Mouse (Mus musculus): ENCODE data around the gene Atf1. TPM values are rescaled to one million over a fixed set of nuclear protein-coding genes. Genes with fewer than 3 reads are reported as not detected.
"Not testable (repeated sequence)": the region's sequence is repeated elsewhere in the genome, so short reads cannot be mapped to it uniquely, and the experiment has no call there.

Atf1 gene
- polyA plus RNA-seq, 1 experiment from 2014 or later, result 31.1 TPM

- Histone ChIP-seq H3K4me2 (replicated peaks) (no peak overlapping the region), H3K4me3 (no peak overlapping the region), H3K4me1 (no peaks in the 10 kb centered on the region), H3K9ac (no peak overlapping the region), H3K36me3 (no peaks in the 10 kb centered on the region), H3K27me3 (peaks cover 7% of the 10 kb centered on the region; the same call in 1 of the 2 replicates), H3K27ac (no peak overlapping the region), H3K9me3 (replicated peaks) (no peaks in the 10 kb centered on the region)
- 58% methylated on average over 14 of the region's 14 CpGs for WGBS
- ATAC-seq (ENCODE audit: low FRiP score), result no peak
Observed at GRCm38 (mm10) chr15:100271411-100271810, 43.8 kb downstream of the Atf1 start.

GRCm38 (mm10) chr15:100273791-100274308 is 46.2 kb downstream of the Atf1 start:
- H3K36me3 ChIP-seq; ATAC-seq (ENCODE audit: low FRiP score); H3K4me3 ChIP-seq; H3K27ac ChIP-seq; H3K4me1 ChIP-seq; H3K27me3 ChIP-seq; H3K9ac ChIP-seq; H3K9me3 ChIP-seq (replicated peaks); H3K4me2 ChIP-seq (replicated peaks): not testable (repeated sequence)
- WGBS, result 89% methylated on average over 4 of the region's 4 CpGs

DNA sequence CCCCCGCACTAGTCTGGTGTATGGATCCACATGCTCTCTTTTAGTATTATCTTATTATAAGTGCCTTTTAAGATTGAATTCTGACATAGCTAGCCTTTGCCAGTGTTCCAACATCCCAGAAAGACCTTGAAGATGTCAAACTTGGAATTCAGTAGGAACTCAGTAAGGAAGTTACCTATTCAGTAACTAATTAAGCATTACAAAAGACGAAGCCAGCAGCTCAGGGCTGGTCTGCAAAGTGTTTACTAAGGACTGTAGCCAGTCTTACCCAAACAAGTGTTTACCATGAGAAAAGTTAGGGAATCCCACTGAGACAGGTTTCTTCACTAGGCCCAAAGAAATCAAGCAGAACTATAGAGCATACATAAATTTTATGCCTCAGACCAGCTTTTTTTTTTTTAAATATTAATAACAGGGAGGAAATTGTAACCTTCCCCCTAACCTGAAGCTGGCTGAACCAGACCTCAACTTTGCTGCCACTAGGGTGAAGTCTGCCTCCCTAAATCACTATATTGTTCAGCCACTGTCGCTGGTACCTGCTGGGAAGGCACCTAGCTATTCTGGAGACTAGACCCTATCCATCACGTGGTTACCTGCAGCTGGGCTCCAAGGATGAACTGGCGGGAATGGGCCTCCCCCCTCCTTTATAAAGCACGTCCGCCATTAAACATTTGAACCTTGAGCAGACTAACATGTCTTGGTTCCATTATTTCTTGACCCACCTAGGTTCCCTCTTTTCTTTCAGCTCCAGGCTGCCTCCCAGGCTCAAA is 47.4 kb downstream of the Atf1 start:
- no peak overlapping the region for H3K27ac ChIP-seq
- WGBS, result 92% methylated on average over 7 of the region's 7 CpGs
- no peaks in the 10 kb centered on the region for H3K36me3 ChIP-seq
- no peaks in the 10 kb centered on the region for H3K4me1 ChIP-seq
- no peak overlapping the region for H3K4me3 ChIP-seq
- H3K27me3 ChIP-seq, result no peaks in the 10 kb centered on the region
- ATAC-seq (ENCODE audit: low FRiP score), result no peak
- no peaks in the 10 kb centered on the region for H3K9me3 ChIP-seq (replicated peaks)
- no peak overlapping the region for H3K9ac ChIP-seq
- no peak overlapping the region for H3K4me2 ChIP-seq (replicated peaks)

DNA sequence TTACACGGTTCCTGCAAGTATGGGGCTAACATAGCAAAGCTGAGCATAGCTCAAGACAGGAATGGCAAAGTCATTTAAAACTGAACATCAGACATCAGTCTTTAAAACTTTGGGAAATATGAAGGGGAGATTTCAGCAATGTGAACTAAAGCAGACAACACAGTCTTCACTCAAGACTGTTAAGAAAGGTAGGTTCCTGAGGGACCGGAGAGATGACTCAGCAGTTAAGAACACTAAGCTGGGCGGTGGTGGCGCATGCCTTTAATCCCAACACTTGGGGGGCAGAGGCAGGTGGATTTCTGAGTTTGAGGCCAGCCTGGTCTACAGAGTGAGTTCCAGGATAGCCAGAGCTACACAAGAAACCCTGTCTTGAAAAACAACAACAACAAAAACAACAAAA is 48.8 kb downstream of the Atf1 start:
- Histone ChIP-seq H3K4me1 (no peaks in the 10 kb centered on the region), H3K9me3 (replicated peaks) (no peaks in the 10 kb centered on the region), H3K27me3 (no peaks in the 10 kb centered on the region), H3K4me3 (no peak overlapping the region), H3K4me2 (replicated peaks) (no peak overlapping the region), H3K9ac (no peak overlapping the region), H3K27ac (no peak overlapping the region), H3K36me3 (no peaks in the 10 kb centered on the region)
- 96% methylated on average over 4 of the region's 4 CpGs for WGBS
- no peak for ATAC-seq (ENCODE audit: low FRiP score)

GRCm38 (mm10) chr15:100277586-100277985 is 50.0 kb downstream of the Atf1 start:
- Histone ChIP-seq H3K27me3 (no peaks in the 10 kb centered on the region), H3K9me3 (replicated peaks) (no peaks in the 10 kb centered on the region), H3K4me3 (no peak overlapping the region), H3K27ac (no peak overlapping the region), H3K4me2 (replicated peaks) (no peak overlapping the region), H3K9ac (no peak overlapping the region), H3K4me1 (no peaks in the 10 kb centered on the region), H3K36me3 (no peaks in the 10 kb centered on the region)
- no peak for ATAC-seq (ENCODE audit: low FRiP score)
- WGBS, result 96% methylated on average over 3 of the region's 3 CpGs

GRCm38 (mm10) chr15:100280626-100281025 is 53.0 kb downstream of the Atf1 start, which contains the start of gene Tmprss12:
TSS of gene Tmprss12 (plus strand) at chr15:100280837.
- no peak within 1 kb of the TSS for H3K27ac ChIP-seq
- H3K9me3 ChIP-seq (replicated peaks), result no peaks in the 10 kb centered on the region
- H3K36me3 ChIP-seq, result no peaks in the 10 kb centered on the region
- ATAC-seq (ENCODE audit: low FRiP score), result no peak
- no peak within 1 kb of the TSS for H3K4me2 ChIP-seq (replicated peaks)
- H3K9ac ChIP-seq, result no peak within 1 kb of the TSS
- H3K27me3 ChIP-seq, result no peaks in the 10 kb centered on the region
- 94% methylated on average over 20 of the region's 20 CpGs for WGBS
- no peaks in the 10 kb centered on the region for H3K4me1 ChIP-seq
- no peak within 1 kb of the TSS for H3K4me3 ChIP-seq

DNA sequence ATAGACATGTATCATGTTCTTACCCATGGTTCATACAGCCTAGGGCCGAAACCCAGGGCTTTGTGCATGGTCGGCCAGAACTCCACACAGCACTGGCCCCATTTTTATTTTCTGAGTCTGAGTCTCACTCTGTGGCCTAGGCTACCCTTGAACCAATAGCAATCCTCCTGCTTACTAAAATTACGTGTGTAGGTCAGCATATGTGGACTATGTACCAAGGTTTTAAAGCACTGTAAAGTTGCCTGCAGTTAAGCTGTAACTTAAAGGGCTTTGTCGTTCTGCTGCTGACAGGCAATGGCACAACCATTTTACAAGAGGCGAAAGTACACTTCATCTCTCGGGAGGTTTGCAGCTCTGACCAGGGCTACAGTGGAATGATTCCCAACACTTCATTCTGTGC is 61.4 kb downstream of the Atf1 start:
- no peaks in the 10 kb centered on the region for H3K9me3 ChIP-seq (replicated peaks)
- H3K9ac ChIP-seq, result no peak overlapping the region
- H3K4me2 ChIP-seq (replicated peaks), result no peak overlapping the region
- H3K27me3 ChIP-seq, result no peaks in the 10 kb centered on the region
- no peak overlapping the region for H3K27ac ChIP-seq
- H3K4me1 ChIP-seq, result no peaks in the 10 kb centered on the region
- H3K36me3 ChIP-seq, result no peaks in the 10 kb centered on the region
- ATAC-seq (ENCODE audit: low FRiP score), result no peak
- no peak overlapping the region for H3K4me3 ChIP-seq
- WGBS, result 97% methylated on average over 6 of the region's 6 CpGs

GRCm38 (mm10) chr15:100290858-100291257 is 63.2 kb downstream of the Atf1 start:
- no peaks in the 10 kb centered on the region for H3K27me3 ChIP-seq
- no peak overlapping the region for H3K27ac ChIP-seq
- 73% methylated on average over 5 of the region's 5 CpGs for WGBS
- no peak overlapping the region for H3K9ac ChIP-seq
- H3K4me3 ChIP-seq, result no peak overlapping the region
- no peak for ATAC-seq (ENCODE audit: low FRiP score)
- no peaks in the 10 kb centered on the region for H3K36me3 ChIP-seq
- no peak overlapping the region for H3K4me2 ChIP-seq (replicated peaks)
- H3K9me3 ChIP-seq (replicated peaks), result no peaks in the 10 kb centered on the region
- no peaks in the 10 kb centered on the region for H3K4me1 ChIP-seq

GRCm38 (mm10) chr15:100292326-100292725 is 64.7 kb downstream of the Atf1 start:
- Histone ChIP-seq H3K36me3 (no peaks in the 10 kb centered on the region), H3K4me1 (no peaks in the 10 kb centered on the region), H3K27ac (no peak overlapping the region), H3K27me3 (no peaks in the 10 kb centered on the region), H3K4me2 (replicated peaks) (no peak overlapping the region), H3K4me3 (no peak overlapping the region), H3K9me3 (replicated peaks) (no peaks in the 10 kb centered on the region), H3K9ac (no peak overlapping the region)
- ATAC-seq (ENCODE audit: low FRiP score), result no peak
- 75% methylated on average over 7 of the region's 7 CpGs for WGBS

DNA sequence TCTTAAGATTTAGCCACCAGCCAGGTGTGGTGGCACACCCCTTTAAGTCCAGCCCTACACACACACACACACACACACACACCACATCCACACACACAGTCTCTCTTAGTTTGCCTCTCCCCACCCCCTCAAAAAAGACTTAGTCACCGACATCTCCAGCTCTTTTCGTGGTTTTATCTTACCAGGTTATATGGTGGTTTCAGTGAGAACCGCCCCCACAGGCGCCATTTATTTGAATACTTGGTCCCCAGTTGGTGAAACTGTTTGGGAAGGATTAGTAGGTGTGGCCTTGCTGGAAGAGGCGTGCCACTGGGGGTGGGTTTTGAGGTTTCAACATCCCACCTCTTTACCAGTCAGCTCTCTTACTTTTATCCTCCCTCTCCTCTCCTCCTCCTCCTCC is 70.2 kb downstream of the Atf1 start:
- 92% methylated on average over 5 of the region's 5 CpGs for WGBS
- Histone ChIP-seq H3K9me3 (replicated peaks) (no peaks in the 10 kb centered on the region), H3K9ac (no peak overlapping the region), H3K27me3 (no peaks in the 10 kb centered on the region), H3K4me1 (no peaks in the 10 kb centered on the region), H3K4me3 (no peak overlapping the region), H3K27ac (no peak overlapping the region), H3K36me3 (no peaks in the 10 kb centered on the region), H3K4me2 (replicated peaks) (no peak overlapping the region)
- no peak for ATAC-seq (ENCODE audit: low FRiP score)

- H3K27ac ChIP-seq, result no peak overlapping the region
- H3K36me3 ChIP-seq, result no peaks in the 10 kb centered on the region
- ATAC-seq (ENCODE audit: low FRiP score), result no peak
- H3K9me3 ChIP-seq (replicated peaks), result no peaks in the 10 kb centered on the region
- H3K4me1 ChIP-seq, result peaks cover 4% of the 10 kb centered on the region; the same call in 1 of the 2 replicates
- WGBS, result 85% methylated on average over 6 of the region's 6 CpGs
- H3K9ac ChIP-seq, result no peak overlapping the region
- no peak overlapping the region for H3K4me3 ChIP-seq
- no peaks in the 10 kb centered on the region for H3K27me3 ChIP-seq
- H3K4me2 ChIP-seq (replicated peaks), result no peak overlapping the region
Observed at GRCm38 (mm10) chr15:100300499-100300898, 72.9 kb downstream of the Atf1 start.

DNA sequence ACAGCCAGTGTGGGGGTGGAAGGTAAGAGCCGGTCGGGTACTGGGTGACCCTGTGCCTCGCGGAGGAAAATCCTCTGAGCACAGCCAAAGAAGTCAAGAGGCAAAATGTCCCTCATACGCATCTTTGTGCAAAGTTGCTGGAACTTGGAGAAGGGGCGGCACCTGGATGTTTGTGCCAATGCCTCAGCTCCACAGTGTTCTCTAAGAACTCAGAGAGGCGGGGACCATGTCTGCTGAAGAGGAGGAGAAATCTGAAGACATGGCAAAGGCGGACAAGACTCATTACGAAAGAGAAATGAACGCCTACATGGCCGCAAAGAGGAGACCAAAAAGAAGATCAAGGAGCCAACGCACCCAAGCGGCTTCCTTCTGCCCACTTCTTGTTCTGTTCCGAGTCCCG is 73.9 kb downstream of the Atf1 start:
- no peaks in the 10 kb centered on the region for H3K9me3 ChIP-seq (replicated peaks)
- ATAC-seq (ENCODE audit: low FRiP score), result no peak
- no peak overlapping the region for H3K4me3 ChIP-seq
- no peak overlapping the region for H3K27ac ChIP-seq
- 63% methylated on average over 15 of the region's 15 CpGs for WGBS
- no peaks in the 10 kb centered on the region for H3K36me3 ChIP-seq
- peaks cover 4% of the 10 kb centered on the region; the same call in 1 of the 2 replicates for H3K4me1 ChIP-seq
- no peak overlapping the region for H3K4me2 ChIP-seq (replicated peaks)
- H3K27me3 ChIP-seq, result no peaks in the 10 kb centered on the region
- H3K9ac ChIP-seq, result no peak overlapping the region

Data from hindbrain, embryonic 12.5 days (tissue).